Mouse (Mus musculus): ENCODE data around the gene Tbc1d8. TPM values are rescaled to one million over a fixed set of nuclear protein-coding genes. Genes with fewer than 3 reads are reported as not detected.

The Tbc1d8 gene
- total and polyA plus RNA-seq, 3 experiments, result 1.5 to 2.4 TPM; not detected in 1

GRCm38 (mm10) chr1:39387497-39387896, 91.1 kb downstream of the Tbc1d8 start:
- no peak overlapping the region for H3K9ac ChIP-seq (ENCODE audit: control insufficient read depth, low read depth, low read length, poor library complexity, severe bottlenecking)
- H3K27ac ChIP-seq (ENCODE audit: control insufficient read depth, low read depth, low read length), result no peak overlapping the region
- H3K27me3 ChIP-seq (ENCODE audit: control insufficient read depth in 1 of 2, insufficient read depth in 2 of 2, low read length in 2 of 2), result no peaks in the 10 kb centered on the region
- no peaks in the 10 kb centered on the region for H3K9me3 ChIP-seq (replicated peaks; ENCODE audit: insufficient read depth, low read length)
- H3K36me3 ChIP-seq (ENCODE audit: control insufficient read depth in 1 of 2, insufficient read depth in 2 of 2, low read length in 2 of 2), result peaks cover 0 to 10% of the 10 kb centered on the region in 2 experiments; a peak in 2 of 4 replicates
- H3K4me1 ChIP-seq (ENCODE audit: control insufficient read depth in 1 of 2, insufficient read depth in 2 of 2, low read length in 2 of 2), result peaks cover 3 to 11% of the 10 kb centered on the region in 2 experiments
- TF ChIP-seq MEF2A (IDR thresholded peaks at IDR 0.05; ENCODE audit: extremely low read depth, insufficient replicate concordance, low read depth, low read length, poor library complexity, severe bottlenecking), result no peak
- TF ChIP-seq ELF1 (IDR thresholded peaks at IDR 0.05; ENCODE audit: low read depth, low read length), result no peak
- TF ChIP-seq ZNF384 (IDR thresholded peaks at IDR 0.05; ENCODE audit: low read depth, low read length), result no peak
- no peak for TF ChIP-seq MYC (IDR thresholded peaks at IDR 0.05; ENCODE audit: low read depth, low read length)
- TF ChIP-seq ZKSCAN1 (IDR thresholded peaks at IDR 0.05; ENCODE audit: low read depth, low read length), result no peak
- TF ChIP-seq MAFK (IDR thresholded peaks at IDR 0.05; ENCODE audit: borderline replicate concordance, low read depth, low read length), result no peak
- TF ChIP-seq SIN3A (IDR thresholded peaks at IDR 0.05; ENCODE audit: low read length), result no peak
- TF ChIP-seq GATA1 (IDR thresholded peaks at IDR 0.05; ENCODE audit: low read depth, low read length), result no peak
- TF ChIP-seq HCFC1 (IDR thresholded peaks at IDR 0.05; ENCODE audit: low read depth, low read length), result no peak
- TF ChIP-seq CTCF (IDR thresholded peaks at IDR 0.05 in 2 of 3, conservative IDR thresholded peaks at IDR 0.05 in 1 of 3; ENCODE audit: control insufficient read depth in 1 of 3, insufficient read depth in 1 of 3, low read depth in 2 of 3, low read length in 3 of 3, poor library complexity in 1 of 3, severe bottlenecking in 1 of 3), result no peak
- no peak for TF ChIP-seq ETS1 (IDR thresholded peaks at IDR 0.05; ENCODE audit: low read depth, low read length)
- TF ChIP-seq MAZ (IDR thresholded peaks at IDR 0.05; ENCODE audit: low read depth, low read length), result no peak
- TF ChIP-seq JUND (IDR thresholded peaks at IDR 0.05; ENCODE audit: low read depth, low read length), result no peak
- no peaks in the 10 kb centered on the region for H3K79me2 ChIP-seq (ENCODE audit: control insufficient read depth, insufficient read depth, low read length, poor library complexity)
- no peak for DNase-seq (ENCODE audit: low read depth, low spot score)
- no peak overlapping the region for H3K4me3 ChIP-seq (ENCODE audit: control insufficient read depth in 1 of 2, insufficient read depth in 1 of 2, low read depth in 2 of 2, low read length in 2 of 2)

GRCm38 (mm10) chr1:39386456-39386855, 92.1 kb downstream of the Tbc1d8 start:
- Histone ChIP-seq H3K27me3 (ENCODE audit: control insufficient read depth in 1 of 2, insufficient read depth in 2 of 2, low read length in 2 of 2) (no peaks in the 10 kb centered on the region), H3K79me2 (ENCODE audit: control insufficient read depth, insufficient read depth, low read length, poor library complexity) (no peaks in the 10 kb centered on the region), H3K36me3 (ENCODE audit: control insufficient read depth in 1 of 2, insufficient read depth in 2 of 2, low read length in 2 of 2) (peaks cover 0 to 10% of the 10 kb centered on the region in 2 experiments; a peak in 2 of 4 replicates), H3K27ac (ENCODE audit: control insufficient read depth, low read depth, low read length) (no peak overlapping the region), H3K4me3 (ENCODE audit: control insufficient read depth in 1 of 2, insufficient read depth in 1 of 2, low read depth in 2 of 2, low read length in 2 of 2) (no peak overlapping the region), H3K4me1 (ENCODE audit: control insufficient read depth in 1 of 2, insufficient read depth in 2 of 2, low read length in 2 of 2) (peaks cover 3 to 11% of the 10 kb centered on the region in 2 experiments), H3K9ac (ENCODE audit: control insufficient read depth, low read depth, low read length, poor library complexity, severe bottlenecking) (no peak overlapping the region), H3K9me3 (replicated peaks; ENCODE audit: insufficient read depth, low read length) (no peaks in the 10 kb centered on the region)
- no peak for DNase-seq (ENCODE audit: low read depth, low spot score)
- TF ChIP-seq MEF2A (IDR thresholded peaks at IDR 0.05; ENCODE audit: extremely low read depth, insufficient replicate concordance, low read depth, low read length, poor library complexity, severe bottlenecking) (no peak), KAT2A (conservative IDR thresholded peaks at IDR 0.05; ENCODE audit: low read depth, low read length) (no peak), MAFK (IDR thresholded peaks at IDR 0.05; ENCODE audit: borderline replicate concordance, low read depth, low read length) (no peak), TAL1 (IDR thresholded peaks at IDR 0.05; ENCODE audit: low read length) (no peak), MYC (IDR thresholded peaks at IDR 0.05; ENCODE audit: low read depth, low read length) (no peak), RAD21 (IDR thresholded peaks at IDR 0.05; ENCODE audit: low read depth, low read length) (no peak), TCF12 (IDR thresholded peaks at IDR 0.05; ENCODE audit: low read depth, low read length) (no peak), JUND (IDR thresholded peaks at IDR 0.05; ENCODE audit: low read depth, low read length) (no peak), UBTF (IDR thresholded peaks at IDR 0.05; ENCODE audit: borderline replicate concordance, insufficient read depth, low read depth, low read length) (no peak), ZKSCAN1 (IDR thresholded peaks at IDR 0.05; ENCODE audit: low read depth, low read length) (no peak), ZMIZ1 (IDR thresholded peaks at IDR 0.05; ENCODE audit: low read depth, low read length) (no peak), POLR2A (IDR thresholded peaks at IDR 0.05; ENCODE audit: control insufficient read depth in 1 of 2, insufficient read depth in 1 of 2, low read depth in 1 of 2, low read length in 2 of 2, poor library complexity in 1 of 2) (no peak), POLR2AphosphoS5 (IDR thresholded peaks at IDR 0.05; ENCODE audit: borderline replicate concordance, low read depth, low read length) (no peak), POLR2AphosphoS2 (IDR thresholded peaks at IDR 0.05; ENCODE audit: low read length) (no peak), EP300 (IDR thresholded peaks at IDR 0.05; ENCODE audit: low read depth in 1 of 2, low read length in 2 of 2) (no peak), CHD2 (IDR thresholded peaks at IDR 0.05; ENCODE audit: low read length) (no peak), ELF1 (IDR thresholded peaks at IDR 0.05; ENCODE audit: low read depth, low read length) (no peak), CHD1 (IDR thresholded peaks at IDR 0.05; ENCODE audit: low read depth, low read length) (no peak), MAX (IDR thresholded peaks at IDR 0.05; ENCODE audit: low read length) (no peak), HCFC1 (IDR thresholded peaks at IDR 0.05; ENCODE audit: low read depth, low read length) (no peak)
